Mouse (Mus musculus): ENCODE results near the gene Pdpr. TPM values are rescaled to one million over a fixed set of nuclear protein-coding genes. Genes with fewer than 3 reads are reported as not detected.
"Not testable (repeated sequence)": the region's sequence is repeated elsewhere in the genome, so short reads cannot be mapped to it uniquely, and the experiment has no call there.

Pdpr gene
- total and polyA plus RNA-seq, 2 experiments = 7.7 to 18.4 TPM

GRCm38 (mm10) chr8:111079461-111079860, 15.0 kb upstream of the Pdpr start:
- Histone ChIP-seq H3K27me3 (ENCODE audit: control insufficient read depth, insufficient read depth, low read length) (no peaks in the 10 kb centered on the region), H3K4me1 (ENCODE audit: control insufficient read depth, insufficient read depth, low read length) (peaks cover 3% of the 10 kb centered on the region; the same call in 1 of the 2 replicates), H3K27ac (replicated peaks; ENCODE audit: insufficient read depth, low read depth, low read length) (no peak overlapping the region), H3K9ac (ENCODE audit: low read depth, low read length) (no peak overlapping the region), H3K36me3 (ENCODE audit: control insufficient read depth, insufficient read depth, low read length) (no peaks in the 10 kb centered on the region), H3K79me2 (ENCODE audit: control insufficient read depth, insufficient read depth, low read length) (no peaks in the 10 kb centered on the region), H3K4me3 (ENCODE audit: insufficient read depth, low read depth, low read length) (no peak overlapping the region)
- TF ChIP-seq POLR2A (IDR thresholded peaks at IDR 0.05; ENCODE audit: extremely low read depth, insufficient read depth, low read length) (no peak), CTCF (IDR thresholded peaks at IDR 0.05; ENCODE audit: low read depth, low read length) (no peak)
- peak; percentile 67 for DNase-seq (ENCODE audit: extremely low read depth, low read depth, low spot score)
- 11% methylated on average over 5 of the region's 5 CpGs for WGBS

- no peak for DNase-seq (ENCODE audit: extremely low read depth, low read depth, low spot score)
- no peaks in the 10 kb centered on the region for H3K27me3 ChIP-seq (ENCODE audit: control insufficient read depth, insufficient read depth, low read length)
- no peaks in the 10 kb centered on the region for H3K36me3 ChIP-seq (ENCODE audit: control insufficient read depth, insufficient read depth, low read length)
- no peak overlapping the region for H3K9ac ChIP-seq (ENCODE audit: low read depth, low read length)
- H3K27ac ChIP-seq (replicated peaks; ENCODE audit: insufficient read depth, low read depth, low read length) = no peak overlapping the region
- H3K4me1 ChIP-seq (ENCODE audit: control insufficient read depth, insufficient read depth, low read length) = peaks cover 3% of the 10 kb centered on the region; the same call in 1 of the 2 replicates
- TF ChIP-seq CTCF (IDR thresholded peaks at IDR 0.05; ENCODE audit: low read depth, low read length) (peak; percentile 71), POLR2A (IDR thresholded peaks at IDR 0.05; ENCODE audit: extremely low read depth, insufficient read depth, low read length) (no peak)
- WGBS = 31% methylated on average over 6 of the region's 6 CpGs
- H3K79me2 ChIP-seq (ENCODE audit: control insufficient read depth, insufficient read depth, low read length) = no peaks in the 10 kb centered on the region
- H3K4me3 ChIP-seq (ENCODE audit: insufficient read depth, low read depth, low read length) = no peak overlapping the region
These were observed 14.6 kb upstream of the Pdpr start for GRCm38 (mm10) chr8:111079861-111080271.

- H3K4me1 ChIP-seq (ENCODE audit: control insufficient read depth, insufficient read depth, low read length) = peaks cover 3% of the 10 kb centered on the region; the same call in 1 of the 2 replicates
- no peaks in the 10 kb centered on the region for H3K36me3 ChIP-seq (ENCODE audit: control insufficient read depth, insufficient read depth, low read length)
- TF ChIP-seq POLR2A (IDR thresholded peaks at IDR 0.05; ENCODE audit: extremely low read depth, insufficient read depth, low read length) (no peak), CTCF (IDR thresholded peaks at IDR 0.05; ENCODE audit: low read depth, low read length) (no peak)
- no peak for DNase-seq (ENCODE audit: extremely low read depth, low read depth, low spot score)
- H3K27me3 ChIP-seq (ENCODE audit: control insufficient read depth, insufficient read depth, low read length) = no peaks in the 10 kb centered on the region
- H3K27ac ChIP-seq (replicated peaks; ENCODE audit: insufficient read depth, low read depth, low read length) = no peak overlapping the region
- H3K9ac ChIP-seq (ENCODE audit: low read depth, low read length) = no peak overlapping the region
- WGBS = 81% methylated on average over 12 of the region's 12 CpGs
- H3K4me3 ChIP-seq (ENCODE audit: insufficient read depth, low read depth, low read length) = no peak overlapping the region
- H3K79me2 ChIP-seq (ENCODE audit: control insufficient read depth, insufficient read depth, low read length) = no peaks in the 10 kb centered on the region
These were observed 12.7 kb upstream of the Pdpr start for GRCm38 (mm10) chr8:111081580-111082258.

- H3K36me3 ChIP-seq (ENCODE audit: control insufficient read depth, insufficient read depth, low read length) = not testable (repeated sequence)
- 91% methylated on average over 5 of the region's 5 CpGs for WGBS
These were observed 10.5 kb upstream of the Pdpr start for GRCm38 (mm10) chr8:111083936-111084335.

GRCm38 (mm10) chr8:111090126-111090525, 4.3 kb upstream of the Pdpr start:
- Histone ChIP-seq H3K79me2 (ENCODE audit: control insufficient read depth, insufficient read depth, low read length) (no peaks in the 10 kb centered on the region), H3K4me1 (ENCODE audit: control insufficient read depth, insufficient read depth, low read length) (peaks cover 2% of the 10 kb centered on the region; the same call in 1 of the 2 replicates), H3K36me3 (ENCODE audit: control insufficient read depth, insufficient read depth, low read length) (no peaks in the 10 kb centered on the region), H3K9ac (ENCODE audit: low read depth, low read length) (no peak overlapping the region), H3K27me3 (ENCODE audit: control insufficient read depth, insufficient read depth, low read length) (no peaks in the 10 kb centered on the region), H3K27ac (replicated peaks; ENCODE audit: insufficient read depth, low read depth, low read length) (no peak overlapping the region), H3K4me3 (ENCODE audit: insufficient read depth, low read depth, low read length) (no peak overlapping the region)
- 1% methylated on average over 2 of the region's 2 CpGs for WGBS
- TF ChIP-seq POLR2A (IDR thresholded peaks at IDR 0.05; ENCODE audit: extremely low read depth, insufficient read depth, low read length) (no peak), CTCF (IDR thresholded peaks at IDR 0.05; ENCODE audit: low read depth, low read length) (peak; percentile 75; the same call in 1 of the 2 replicates)
- peak; percentile 59 for DNase-seq (ENCODE audit: extremely low read depth, low read depth, low spot score)

More at GRCm38 (mm10) chr8:111083936-111084335, 10.5 kb upstream of the Pdpr start:
- not testable (repeated sequence) for H3K27ac ChIP-seq (replicated peaks; ENCODE audit: insufficient read depth, low read depth, low read length); H3K9ac ChIP-seq (ENCODE audit: low read depth, low read length); H3K4me3 ChIP-seq (ENCODE audit: insufficient read depth, low read depth, low read length); H3K79me2 ChIP-seq (ENCODE audit: control insufficient read depth, insufficient read depth, low read length); DNase-seq (ENCODE audit: extremely low read depth, low read depth, low spot score); H3K27me3 ChIP-seq (ENCODE audit: control insufficient read depth, insufficient read depth, low read length); H3K4me1 ChIP-seq (ENCODE audit: control insufficient read depth, insufficient read depth, low read length)

GRCm38 (mm10) chr8:111091706-111092105, 2.7 kb upstream of the Pdpr start:
- H3K27me3 ChIP-seq (ENCODE audit: control insufficient read depth, insufficient read depth, low read length) = no peaks in the 10 kb centered on the region
- peaks cover 10% of the 10 kb centered on the region for H3K79me2 ChIP-seq (ENCODE audit: control insufficient read depth, insufficient read depth, low read length)
- peaks cover 11% of the 10 kb centered on the region for H3K4me1 ChIP-seq (ENCODE audit: control insufficient read depth, insufficient read depth, low read length)
- no peak for TF ChIP-seq CTCF (IDR thresholded peaks at IDR 0.05; ENCODE audit: low read depth, low read length)
- TF ChIP-seq POLR2A (IDR thresholded peaks at IDR 0.05; ENCODE audit: extremely low read depth, insufficient read depth, low read length) = no peak
- no peaks in the 10 kb centered on the region for H3K36me3 ChIP-seq (ENCODE audit: control insufficient read depth, insufficient read depth, low read length)
- H3K4me3 ChIP-seq (ENCODE audit: insufficient read depth, low read depth, low read length) = no peak overlapping the region
- DNase-seq (ENCODE audit: extremely low read depth, low read depth, low spot score) = no peak
- WGBS = 79% methylated on average over 7 of the region's 7 CpGs
- H3K9ac ChIP-seq (ENCODE audit: low read depth, low read length) = no peak overlapping the region
- no peak overlapping the region for H3K27ac ChIP-seq (replicated peaks; ENCODE audit: insufficient read depth, low read depth, low read length)

- H3K9ac ChIP-seq (ENCODE audit: low read depth, low read length); H3K27me3 ChIP-seq (ENCODE audit: control insufficient read depth, insufficient read depth, low read length); DNase-seq (ENCODE audit: extremely low read depth, low read depth, low spot score); H3K27ac ChIP-seq (replicated peaks; ENCODE audit: insufficient read depth, low read depth, low read length); H3K36me3 ChIP-seq (ENCODE audit: control insufficient read depth, insufficient read depth, low read length); H3K4me3 ChIP-seq (ENCODE audit: insufficient read depth, low read depth, low read length): not testable (repeated sequence)
- Histone ChIP-seq H3K4me1 (ENCODE audit: control insufficient read depth, insufficient read depth, low read length) (peaks cover 11% of the 10 kb centered on the region), H3K79me2 (ENCODE audit: control insufficient read depth, insufficient read depth, low read length) (peaks cover 13% of the 10 kb centered on the region)
- 92% methylated on average over 5 of the region's 6 CpGs for WGBS
These were observed 2.1 kb upstream of the Pdpr start, which contains the start of gene Clec18a for GRCm38 (mm10) chr8:111092326-111092725. TSS of gene Clec18a (minus strand) at chr8:111092426.

- WGBS = under 1% methylated on average over 60 of the region's 69 CpGs
- peaks cover 11% of the 10 kb centered on the region for H3K4me1 ChIP-seq (ENCODE audit: control insufficient read depth, insufficient read depth, low read length)
- H3K27ac ChIP-seq (replicated peaks; ENCODE audit: insufficient read depth, low read depth, low read length) = peak overlapping the region; percentile 46; the same call in 1 of the 2 replicates
- peak overlapping the region; percentile 77 for H3K9ac ChIP-seq (ENCODE audit: low read depth, low read length)
- H3K4me3 ChIP-seq (ENCODE audit: insufficient read depth, low read depth, low read length) = peak overlapping the region; percentile 69
- peaks cover 19% of the 10 kb centered on the region for H3K79me2 ChIP-seq (ENCODE audit: control insufficient read depth, insufficient read depth, low read length)
- not testable (repeated sequence) for DNase-seq (ENCODE audit: extremely low read depth, low read depth, low spot score); H3K27me3 ChIP-seq (ENCODE audit: control insufficient read depth, insufficient read depth, low read length); H3K36me3 ChIP-seq (ENCODE audit: control insufficient read depth, insufficient read depth, low read length)
These were observed 381 bp downstream of the Pdpr start for GRCm38 (mm10) chr8:111094719-111095302.

All from liver, adult 2 months (tissue).